Mouse (Mus musculus) heart, adult 2 months (tissue): ENCODE measurements at regions not wholly inside any gene's neighbourhood (a gene's known extent, or its start where the extent isn't known, plus 50 kb on each side); places are given as distances from the start of the nearest gene placed in this dataset.

Experiments used
- DNase-seq, 2 experiments: peaks; one replicate each; pipeline ENCODE4 v3.0.0; 2021
- H3K27ac ChIP-seq: fragments of 200-600 bp; 2 replicates; pipeline ENCODE4 v1.8.1; 2022
- H3K27me3 ChIP-seq: fragments of 200-500 bp; 2 replicates; pipeline ENCODE4 v1.6.1; 2012; ENCODE audit warnings: mild to moderate bottlenecking, low read length, inconsistent platforms, mixed read lengths; ENCODE audit not compliant: control insufficient read depth, insufficient read depth
- H3K36me3 ChIP-seq: fragments of 200-500 bp; 2 replicates; pipeline ENCODE4 v1.6.1; 2012; ENCODE audit warnings: low read length, inconsistent platforms; ENCODE audit not compliant: control insufficient read depth, insufficient read depth
- H3K4me1 ChIP-seq: fragments of 200-500 bp; 2 replicates; pipeline ENCODE4 v1.6.1; 2011; ENCODE audit warnings: low read length; ENCODE audit not compliant: control insufficient read depth, insufficient read depth
- H3K4me3 ChIP-seq: fragments of 200-600 bp; 2 replicates; pipeline ENCODE4 v1.8.1; 2022
- H3K79me2 ChIP-seq: fragments of 200-500 bp; replicated peaks from 2 replicates; pipeline ENCODE4 v1.6.1; 2012; ENCODE audit warnings: mild to moderate bottlenecking, inconsistent platforms, low read length, moderate library complexity, mixed read lengths; ENCODE audit not compliant: control insufficient read depth, insufficient read depth
- H3K9ac ChIP-seq: fragments of 200-500 bp; 2 replicates; pipeline ENCODE4 v1.6.1; 2012; ENCODE audit warnings: low read depth, mild to moderate bottlenecking, control low read depth, inconsistent platforms, low read length, mixed read lengths
- CTCF ChIP-seq: fragments of 200-600 bp; IDR thresholded peaks from 2 replicates; pipeline ENCODE4 v1.8.1; 2022; ENCODE audit warnings: antibody characterized with exemption, mild to moderate bottlenecking, moderate library complexity
- EP300 ChIP-seq: fragments of 200-500 bp; IDR thresholded peaks from 2 replicates; pipeline ENCODE4 v1.6.1; 2011; ENCODE audit warnings: low read depth, low read length, control low read depth; ENCODE audit not compliant: insufficient read depth
- POLR2A ChIP-seq: fragments of 200-500 bp; IDR thresholded peaks from 2 replicates; pipeline ENCODE4 v1.6.1; 2011; ENCODE audit warnings: mild to moderate bottlenecking, low read depth, low read length, control low read depth; ENCODE audit not compliant: insufficient read depth
- WGBS: fragments of 180-500 bp; shearing (Covaris S2); methylation state at CpG from one replicate; pipeline ENCODE4 v1.1.7; 2018; 5-methylcytosine and 5-hydroxymethylcytosine counted together
- intact Hi-C: fragments of 180-260 bp; cut with DNase I; formaldehyde crosslinking; loops from one replicate; pipeline ENCODE4 v1.15.1; 2025

GRCm38 (mm10) chr19:56089795-56090375 is 197.1 kb upstream of the Habp2 start:
- H3K79me2 ChIP-seq: no peaks in the 10 kb centered on the region
- no peak overlapping the region for H3K27ac ChIP-seq
- TF ChIP-seq EP300 (no peak), POLR2A (no peak)
- no peak overlapping the region for H3K9ac ChIP-seq
- H3K4me3 ChIP-seq: no peak overlapping the region
- no peak for DNase-seq
- WGBS: 85% methylated on average over 17 of the region's 17 CpGs
- H3K36me3 ChIP-seq: no peaks in the 10 kb centered on the region
- H3K27me3 ChIP-seq: no peaks in the 10 kb centered on the region
- H3K4me1 ChIP-seq: no peaks in the 10 kb centered on the region
- intact Hi-C loops: no loop called here

DNA sequence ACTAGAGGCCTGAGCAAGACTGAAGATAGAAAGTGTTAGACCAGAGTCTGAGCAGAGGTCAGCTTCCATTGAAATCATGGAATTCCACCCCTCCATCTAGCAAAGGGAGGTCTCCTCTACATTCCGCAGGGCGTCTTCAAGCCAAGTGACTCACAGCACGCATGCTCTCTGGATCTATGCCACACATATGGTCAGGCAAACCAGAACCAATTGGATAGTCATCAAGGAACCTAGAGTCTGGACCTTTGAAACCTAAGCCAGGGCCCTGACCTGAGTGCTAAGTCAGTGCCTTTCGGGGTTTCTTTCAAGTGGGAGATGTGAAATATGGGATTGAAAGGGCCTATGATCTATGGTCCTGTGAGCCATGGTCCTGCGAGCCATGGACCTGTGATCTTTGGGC is 195.4 kb upstream of the Habp2 start:
- no peak overlapping the region for H3K9ac ChIP-seq
- intact Hi-C loops: no loop called here
- no peaks in the 10 kb centered on the region for H3K4me1 ChIP-seq
- WGBS: 89% methylated on average over 5 of the region's 5 CpGs
- no peak for TF ChIP-seq POLR2A
- TF ChIP-seq CTCF: no peak
- TF ChIP-seq EP300: no peak
- no peaks in the 10 kb centered on the region for H3K79me2 ChIP-seq
- DNase-seq: no peak
- H3K27ac ChIP-seq: no peak overlapping the region
- H3K4me3 ChIP-seq: no peak overlapping the region
- no peaks in the 10 kb centered on the region for H3K27me3 ChIP-seq
- no peaks in the 10 kb centered on the region for H3K36me3 ChIP-seq

DNA sequence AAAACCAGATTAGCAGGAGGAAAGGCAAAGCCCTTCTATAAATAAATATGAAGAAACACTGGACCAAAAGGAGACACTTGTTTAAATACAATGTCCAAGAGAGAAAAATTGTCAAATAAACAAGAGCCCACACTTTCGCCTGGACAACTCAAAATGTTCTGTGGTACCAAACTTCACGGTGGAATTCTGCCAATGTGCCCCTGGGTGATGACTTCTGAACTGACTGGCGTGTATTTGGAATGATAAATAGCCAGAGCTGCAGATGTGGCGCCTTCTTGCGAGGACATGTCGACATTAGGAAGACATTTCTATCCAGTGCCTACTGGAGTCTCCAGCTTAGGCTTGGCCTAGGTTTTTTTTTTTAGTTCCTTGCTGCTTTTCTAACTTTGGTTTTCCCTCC is 191.1 kb upstream of the Habp2 start:
- no peak for DNase-seq
- WGBS: 81% methylated on average over 6 of the region's 6 CpGs
- TF ChIP-seq POLR2A (no peak), EP300 (no peak), CTCF (no peak)
- Histone ChIP-seq H3K27me3 (no peaks in the 10 kb centered on the region), H3K9ac (no peak overlapping the region), H3K79me2 (no peaks in the 10 kb centered on the region), H3K4me1 (no peaks in the 10 kb centered on the region), H3K36me3 (no peaks in the 10 kb centered on the region), H3K27ac (no peak overlapping the region), H3K4me3 (no peak overlapping the region)
- intact Hi-C loops: no loop called here

DNA sequence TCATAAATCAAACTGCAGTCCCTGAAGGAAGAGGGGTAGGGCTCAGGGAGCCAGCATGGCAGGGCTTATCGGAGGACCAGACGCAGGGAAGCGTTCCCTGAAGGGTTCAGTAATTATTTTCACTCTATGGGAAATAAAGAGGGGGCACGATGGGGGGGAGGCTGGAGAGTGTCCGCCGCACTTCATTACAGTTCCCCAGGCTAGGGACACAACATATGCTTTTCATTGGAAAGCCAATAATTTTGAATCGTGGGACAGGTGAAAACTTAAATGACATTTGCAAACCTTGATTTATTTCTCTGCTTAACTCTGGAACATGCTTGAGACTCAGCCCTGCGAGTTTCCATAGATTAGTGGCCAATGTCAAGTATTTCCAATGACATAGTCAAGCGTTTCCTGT is 187.2 kb upstream of the Habp2 start:
- no peak for DNase-seq
- Histone ChIP-seq H3K27me3 (no peaks in the 10 kb centered on the region), H3K9ac (no peak overlapping the region), H3K79me2 (no peaks in the 10 kb centered on the region), H3K27ac (no peak overlapping the region), H3K4me3 (no peak overlapping the region), H3K4me1 (no peaks in the 10 kb centered on the region), H3K36me3 (no peaks in the 10 kb centered on the region)
- intact Hi-C loops: no loop called here
- WGBS: 83% methylated on average over 9 of the region's 9 CpGs
- TF ChIP-seq POLR2A: no peak

DNA sequence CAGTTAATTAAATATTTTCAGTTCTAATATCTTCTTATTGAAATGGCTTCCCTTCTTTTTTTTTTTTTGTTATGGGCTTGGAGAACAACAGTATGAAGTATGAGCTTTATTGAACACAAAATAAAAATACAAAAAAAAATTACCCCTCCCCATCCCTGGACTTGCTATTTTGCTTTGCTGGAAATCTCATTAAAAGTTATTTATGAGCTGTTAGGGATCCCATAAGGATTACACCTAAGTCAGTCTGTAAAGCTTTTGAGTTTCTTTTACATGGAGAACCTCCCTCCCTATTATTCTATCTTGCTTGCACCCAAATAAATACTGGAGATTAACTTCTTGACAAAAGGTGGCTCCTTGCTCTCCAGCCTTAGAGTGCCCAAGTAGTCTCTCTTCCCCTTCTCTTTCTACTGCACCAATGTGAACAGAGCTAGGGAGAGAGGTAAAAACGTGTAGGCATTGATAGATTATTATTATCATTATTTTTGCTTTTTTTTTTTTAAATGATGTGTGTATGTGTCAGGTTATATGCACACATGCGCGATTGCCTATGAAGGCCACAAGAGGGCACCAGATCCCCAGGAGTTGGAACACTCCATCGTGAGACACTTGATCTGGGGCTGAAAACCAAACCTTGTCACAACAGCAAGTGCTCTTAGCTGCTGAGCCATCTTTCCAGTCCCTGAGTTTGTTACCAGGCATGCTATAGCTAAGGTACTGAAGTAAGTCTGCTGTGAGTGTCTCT is 186.6 kb upstream of the Habp2 start:
- H3K9ac ChIP-seq: no peak overlapping the region
- intact Hi-C loops: no loop called here
- TF ChIP-seq EP300: no peak
- TF ChIP-seq POLR2A: no peak
- 0 out of 2 replicates have a peak, but pooled peaks have one; percentile 11 for TF ChIP-seq CTCF
- H3K27me3 ChIP-seq: no peaks in the 10 kb centered on the region
- no peaks in the 10 kb centered on the region for H3K79me2 ChIP-seq
- H3K36me3 ChIP-seq: no peaks in the 10 kb centered on the region
- DNase-seq: no peak
- H3K27ac ChIP-seq: no peak overlapping the region
- no peaks in the 10 kb centered on the region for H3K4me1 ChIP-seq
- 65% methylated on average over 4 of the region's 4 CpGs for WGBS
- H3K4me3 ChIP-seq: no peak overlapping the region

- no peak overlapping the region for H3K27ac ChIP-seq
- WGBS: 75% methylated on average over 7 of the region's 7 CpGs
Measured at GRCm38 (mm10) chr19:56102454-56103080, 184.4 kb upstream of the Habp2 start.

More at GRCm38 (mm10) chr19:56102454-56103080, 184.4 kb upstream of the Habp2 start:
- no peak for DNase-seq
- no peak overlapping the region for H3K4me3 ChIP-seq
- no peaks in the 10 kb centered on the region for H3K36me3 ChIP-seq
- no peaks in the 10 kb centered on the region for H3K4me1 ChIP-seq
- intact Hi-C loops: no loop called here
- no peaks in the 10 kb centered on the region for H3K27me3 ChIP-seq
- no peaks in the 10 kb centered on the region for H3K79me2 ChIP-seq
- no peak for TF ChIP-seq EP300
- no peak for TF ChIP-seq POLR2A
- TF ChIP-seq CTCF: no peak
- H3K9ac ChIP-seq: no peak overlapping the region
